Mouse (Mus musculus) liver, postnatal 0 days (tissue): Measurements from ENCODE around the gene Akap3. TPM values are rescaled to one million over a fixed set of nuclear protein-coding genes. Genes with fewer than 3 reads are reported as not detected.

Experiments
- ATAC-seq: fragments of 200-750 bp; cut with Nextera tagmentation; 2 replicates; pipeline ENCODE4 v1.8.0; 2017; ENCODE audit warnings: mild to moderate bottlenecking, moderate library complexity
- DNase-seq: peaks from one replicate; pipeline ENCODE4 v3.0.0-alpha.2; 2016
- H3K27ac ChIP-seq: fragments of 300-500 bp; sonication (generic); 2 replicates; pipeline ENCODE4 v1.5.1; 2014; ENCODE audit warnings: antibody characterized with exemption, moderate library complexity, mild to moderate bottlenecking, low read depth
- H3K27me3 ChIP-seq: fragments of 300-500 bp; sonication (generic); 2 replicates; pipeline ENCODE4 v1.6.1; 2014; ENCODE audit warnings: low read length, control low read depth, mixed read lengths; ENCODE audit not compliant: insufficient read depth
- H3K36me3 ChIP-seq: fragments of 300-500 bp; sonication (generic); replicated peaks from 2 replicates; pipeline ENCODE4 v1.6.1; 2014; ENCODE audit warnings: mild to moderate bottlenecking, control low read depth, low read length, moderate library complexity, mixed read lengths; ENCODE audit not compliant: insufficient read depth
- H3K4me1 ChIP-seq: fragments of 300-500 bp; sonication (generic); 2 replicates; pipeline ENCODE4 v1.6.1; 2014; ENCODE audit warnings: antibody characterized with exemption, mild to moderate bottlenecking, control low read depth; ENCODE audit not compliant: insufficient read depth
- H3K4me2 ChIP-seq: fragments of 300-500 bp; sonication (generic); 2 replicates; pipeline ENCODE4 v1.6.1; 2014; ENCODE audit warnings: low read depth, mild to moderate bottlenecking, low read length, moderate library complexity, mixed read lengths
- H3K4me3 ChIP-seq: fragments of 300-500 bp; sonication (generic); 2 replicates; pipeline ENCODE4 v1.5.1; 2014; ENCODE audit warnings: low read depth, low read length
- H3K9ac ChIP-seq: fragments of 300-500 bp; sonication (generic); replicated peaks from 2 replicates; pipeline ENCODE4 v1.6.1; 2014; ENCODE audit warnings: mild to moderate bottlenecking, moderate library complexity
- H3K9me3 ChIP-seq: fragments of 300-500 bp; sonication (generic); 2 replicates; pipeline ENCODE4 v1.6.1; 2016; ENCODE audit warnings: mild to moderate bottlenecking, control low read depth, low read length, mixed read lengths
- CTCF ChIP-seq: sonication (generic); IDR thresholded peaks from 2 replicates; pipeline ENCODE4 v1.5.1; 2016; ENCODE audit warnings: antibody characterized with exemption, low read depth
- EP300 ChIP-seq: IDR thresholded peaks from 2 replicates; pipeline ENCODE4 v1.6.1; 2016; ENCODE audit warnings: antibody characterized with exemption, low read depth, mild to moderate bottlenecking
- WGBS: fragments of 180-500 bp; shearing (Covaris S2); extraction: QIAGEN DNeasy Blood & Tissue Kit; methylation state at CpG from one replicate; pipeline ENCODE4 v1.1.7; 2014; ENCODE audit not compliant: insufficient replicate concordance; 5-methylcytosine and 5-hydroxymethylcytosine counted together
- polyA plus RNA-seq: library from polyadenylated mRNA; unstranded; fragments of >200 nt; fragmentation: Nextera tagmentation; extraction: Ambion mirVana; gene quantifications from 2 replicates; pipeline ENCODE4 v1.2.1, GENCODE M21; 2015

Akap3 gene
- not detected in 2 replicates for polyA plus RNA-seq

GRCm38 (mm10) chr6:126852881-126853280 lies at the start of gene Akap3:
Akap3 (plus strand) TSS chr6:126853098.
- H3K4me3 ChIP-seq: no peak within 1 kb of the TSS

GRCm38 (mm10) chr6:126806783-126807182 lies 46.1 kb upstream of the Akap3 start:
- Histone ChIP-seq H3K9ac (no peak overlapping the region), H3K27ac (no peak overlapping the region), H3K4me1 (no peaks in the 10 kb centered on the region), H3K9me3 (no peaks in the 10 kb centered on the region), H3K4me3 (no peak overlapping the region), H3K4me2 (no peak overlapping the region), H3K27me3 (no peaks in the 10 kb centered on the region), H3K36me3 (no peaks in the 10 kb centered on the region)
- WGBS: 73% methylated on average over 3 of the region's 3 CpGs
- TF ChIP-seq EP300 (no peak), CTCF (peak; percentile 52)
- ATAC-seq (no peak), DNase-seq (no peak)

More at GRCm38 (mm10) chr6:126852881-126853280, at the start of gene Akap3:
- H3K9me3 ChIP-seq: no peaks in the 10 kb centered on the region
- H3K36me3 ChIP-seq: no peaks in the 10 kb centered on the region
- no peak for DNase-seq
- H3K9ac ChIP-seq: no peak within 1 kb of the TSS
- no peak for TF ChIP-seq EP300
- TF ChIP-seq CTCF: no peak
- no peak within 1 kb of the TSS for H3K4me2 ChIP-seq
- no peaks in the 10 kb centered on the region for H3K27me3 ChIP-seq
- peaks cover 8% of the 10 kb centered on the region for H3K4me1 ChIP-seq
- ATAC-seq: no peak
- no peak within 1 kb of the TSS for H3K27ac ChIP-seq

- Histone ChIP-seq H3K4me2 (no peak overlapping the region), H3K27ac (0 out of 2 replicates have a peak overlapping the region, but pooled peaks have one; percentile 34), H3K36me3 (no peaks in the 10 kb centered on the region), H3K9me3 (no peaks in the 10 kb centered on the region), H3K4me3 (no peak overlapping the region), H3K4me1 (no peaks in the 10 kb centered on the region), H3K27me3 (no peaks in the 10 kb centered on the region), H3K9ac (no peak overlapping the region)
- no peak for DNase-seq
- ATAC-seq: peak; percentile 48
- 30% methylated on average over 4 of the region's 4 CpGs for WGBS
- TF ChIP-seq CTCF (no peak), EP300 (no peak)
Measured at GRCm38 (mm10) chr6:126808134-126808533, 44.8 kb upstream of the Akap3 start.

GRCm38 (mm10) chr6:126808561-126808960 lies 44.3 kb upstream of the Akap3 start:
- Histone ChIP-seq H3K27me3 (no peaks in the 10 kb centered on the region), H3K36me3 (no peaks in the 10 kb centered on the region), H3K4me2 (no peak overlapping the region), H3K4me1 (no peaks in the 10 kb centered on the region), H3K4me3 (no peak overlapping the region), H3K9me3 (no peaks in the 10 kb centered on the region), H3K9ac (no peak overlapping the region), H3K27ac (0 out of 2 replicates have a peak overlapping the region, but pooled peaks have one; percentile 34)
- no peak for TF ChIP-seq CTCF
- ATAC-seq (no peak), DNase-seq (no peak)
- WGBS: 77% methylated on average over 8 of the region's 8 CpGs

GRCm38 (mm10) chr6:126811481-126811880 lies 41.4 kb upstream of the Akap3 start:
- H3K4me2 ChIP-seq: no peak overlapping the region
- no peaks in the 10 kb centered on the region for H3K4me1 ChIP-seq
- H3K27ac ChIP-seq: no peak overlapping the region
- no peak for DNase-seq
- H3K9ac ChIP-seq: no peak overlapping the region
- H3K27me3 ChIP-seq: no peaks in the 10 kb centered on the region
- no peak for ATAC-seq
- no peaks in the 10 kb centered on the region for H3K9me3 ChIP-seq
- TF ChIP-seq CTCF (no peak), EP300 (no peak)
- H3K36me3 ChIP-seq: no peaks in the 10 kb centered on the region
- WGBS: 44% methylated on average over 4 of the region's 4 CpGs
- H3K4me3 ChIP-seq: no peak overlapping the region

GRCm38 (mm10) chr6:126815206-126815750 lies 37.6 kb upstream of the Akap3 start:
- H3K27ac ChIP-seq: no peak overlapping the region
- TF ChIP-seq EP300 (no peak), CTCF (no peak)
- ATAC-seq: no peak
- H3K4me2 ChIP-seq: no peak overlapping the region
- peaks cover 4% of the 10 kb centered on the region for H3K36me3 ChIP-seq
- H3K9me3 ChIP-seq: no peaks in the 10 kb centered on the region
- DNase-seq: no peak
- no peaks in the 10 kb centered on the region for H3K27me3 ChIP-seq
- H3K4me1 ChIP-seq: no peaks in the 10 kb centered on the region
- H3K4me3 ChIP-seq: no peak overlapping the region
- WGBS: 57% methylated on average over 6 of the region's 6 CpGs
- no peak overlapping the region for H3K9ac ChIP-seq

GRCm38 (mm10) chr6:126816338-126816737 lies 36.6 kb upstream of the Akap3 start:
- H3K4me3 ChIP-seq: no peak overlapping the region
- no peak overlapping the region for H3K9ac ChIP-seq
- no peak overlapping the region for H3K27ac ChIP-seq
- peaks cover 12% of the 10 kb centered on the region for H3K36me3 ChIP-seq
- no peak overlapping the region for H3K4me2 ChIP-seq
- H3K4me1 ChIP-seq: no peaks in the 10 kb centered on the region
- TF ChIP-seq EP300 (no peak), CTCF (no peak)
- H3K27me3 ChIP-seq: no peaks in the 10 kb centered on the region
- 84% methylated on average over 8 of the region's 8 CpGs for WGBS
- no peak for ATAC-seq
- DNase-seq: no peak
- H3K9me3 ChIP-seq: no peaks in the 10 kb centered on the region
